Mouse (Mus musculus) CD4-positive helper T cell, adult 2 months (primary cell): Measurements from ENCODE around the gene Cst12.
A peak's percentile ranks its signal among the peaks of the same experiment; 100 is the strongest.
"Not testable (repeated sequence)": the region's sequence is repeated elsewhere in the genome, so short reads cannot be mapped to it uniquely, and the experiment has no call there.

Source experiments
- DNase-seq: peaks from one replicate; pipeline ENCODE4 v3.0.0-alpha.2; 2012; ENCODE audit warnings: low read depth, missing footprints, low spot score

Cst12 gene

GRCm38 (mm10) chr2:148789142-148789541, at the start of gene Cst12:
TSS of gene Cst12 (plus strand) at chr2:148789361.
- DNase-seq = no peak

- DNase-seq = no peak
These were observed 46.2 kb upstream of the Cst12 start for GRCm38 (mm10) chr2:148743001-148743400.

DNA sequence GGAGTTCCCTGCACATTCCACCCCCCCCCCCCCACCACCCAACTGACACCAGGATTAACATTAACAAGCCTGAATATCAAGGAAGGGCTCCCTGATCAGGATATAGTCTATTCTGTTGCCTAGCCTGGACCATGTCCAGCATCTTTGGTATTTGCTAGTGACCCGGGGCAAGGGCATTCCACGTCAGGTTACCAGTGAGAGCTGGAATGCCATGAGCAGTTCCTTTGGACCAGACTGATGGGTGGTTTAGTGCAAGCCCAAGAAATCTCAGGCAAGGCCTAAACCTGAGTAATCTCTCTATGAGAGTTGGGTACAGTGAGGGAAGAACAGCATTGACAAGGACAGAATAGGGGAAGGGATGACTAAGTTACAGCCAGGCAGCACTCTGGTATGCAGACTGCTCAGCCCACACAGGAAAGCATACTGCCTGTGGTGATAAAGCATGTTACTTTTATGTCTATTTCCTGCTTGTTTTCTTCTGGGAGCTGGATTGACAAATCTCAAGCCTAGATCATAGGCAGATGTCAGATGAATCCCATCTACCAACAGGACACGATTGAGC, 45.2 kb upstream of the Cst12 start:
- no peak for DNase-seq

DNA sequence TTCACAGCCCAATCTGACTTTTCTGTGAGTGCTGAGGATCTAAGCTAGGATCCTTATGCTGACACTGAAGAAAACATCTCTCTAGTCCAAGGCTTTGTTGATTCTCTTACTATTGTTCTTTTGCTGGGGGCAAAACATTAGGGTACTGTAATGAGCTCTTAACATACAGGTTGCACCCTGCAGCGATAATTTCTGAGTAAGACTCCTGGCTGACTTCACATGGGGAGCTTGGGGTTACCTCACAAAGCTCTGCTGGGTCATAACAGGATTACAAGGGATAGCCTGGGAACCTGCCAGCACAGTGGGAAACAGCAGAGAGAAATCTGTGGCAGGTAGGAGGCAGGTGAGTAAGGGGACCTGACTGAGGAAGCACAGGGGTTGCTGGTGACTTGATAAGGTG, 39.1 kb upstream of the Cst12 start, which contains the start of gene Cstl1:
Gene Cstl1 (plus strand): TSS at position 301 of the 400 bp plus-strand sequence.
- no peak for DNase-seq

DNA sequence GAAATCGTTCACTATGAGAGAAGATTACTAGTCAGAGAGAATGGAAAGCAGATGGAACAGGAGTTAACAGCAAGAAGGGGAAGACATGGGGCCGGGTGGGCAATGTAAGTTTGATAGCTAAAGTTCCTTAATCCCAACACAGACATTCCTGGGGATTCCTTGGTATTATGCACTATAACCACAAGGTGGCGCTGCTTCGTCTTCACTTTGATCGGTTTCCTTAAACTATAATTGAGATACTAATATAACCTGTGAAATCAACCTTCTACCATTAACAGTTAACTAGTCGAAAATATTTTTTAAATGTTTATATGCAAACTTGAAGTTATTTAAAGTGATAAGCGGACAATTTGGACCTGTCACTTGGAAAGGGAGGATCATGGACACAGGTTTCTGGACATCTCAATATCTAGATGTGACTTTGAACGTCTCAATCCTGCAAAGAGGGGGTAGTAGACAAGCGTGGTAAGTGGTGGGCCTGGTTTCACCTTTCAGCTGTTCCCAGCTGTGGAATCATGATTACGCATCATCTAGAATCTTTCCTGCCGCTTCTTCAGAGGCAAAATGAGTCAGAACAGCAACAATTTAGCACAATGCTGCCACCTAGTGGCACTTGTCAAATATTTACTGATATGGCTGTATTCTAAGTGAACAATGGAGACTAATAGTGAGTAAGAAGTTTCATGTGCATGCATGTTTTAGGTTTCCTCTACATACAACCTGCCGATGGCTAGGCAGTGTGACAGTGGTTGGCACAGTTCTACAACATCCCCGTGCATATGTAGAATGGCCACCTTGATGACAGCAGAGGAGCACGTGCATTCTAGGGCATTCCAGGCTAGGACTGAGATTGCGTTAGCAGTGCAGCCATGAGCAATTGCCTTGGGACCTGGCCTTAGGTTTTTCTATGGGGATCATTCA, 37.0 kb upstream of the Cst12 start:
- peak; percentile 74 for DNase-seq

DNA sequence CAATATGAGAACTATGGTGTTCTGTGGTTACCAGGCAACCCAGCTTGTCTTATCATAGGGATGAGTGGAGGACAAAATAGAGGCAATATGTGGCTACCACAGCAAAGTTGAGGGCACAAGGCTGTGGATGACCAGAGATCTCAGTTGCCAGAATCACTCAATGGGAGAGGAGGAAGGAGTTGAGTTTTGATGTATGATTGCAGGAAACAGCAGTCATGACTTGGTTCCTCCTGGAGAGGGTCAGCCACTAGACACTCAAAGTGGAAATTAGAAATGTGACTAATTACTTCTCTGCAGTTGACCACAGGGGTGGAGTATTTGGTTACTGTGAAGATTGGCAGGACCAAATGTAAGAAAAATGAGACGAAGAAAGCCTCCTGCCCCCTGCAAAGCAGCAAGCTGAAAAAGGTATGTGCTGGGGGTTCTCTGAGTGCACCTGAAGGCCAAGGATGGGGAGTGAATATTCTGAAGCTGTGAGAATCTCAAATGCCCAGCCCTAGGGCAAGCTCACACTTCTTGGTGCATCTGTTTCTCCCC, 34.8 kb upstream of the Cst12 start:
- no peak for DNase-seq

GRCm38 (mm10) chr2:148763648-148764388, 25.3 kb upstream of the Cst12 start:
- DNase-seq = no peak

DNA sequence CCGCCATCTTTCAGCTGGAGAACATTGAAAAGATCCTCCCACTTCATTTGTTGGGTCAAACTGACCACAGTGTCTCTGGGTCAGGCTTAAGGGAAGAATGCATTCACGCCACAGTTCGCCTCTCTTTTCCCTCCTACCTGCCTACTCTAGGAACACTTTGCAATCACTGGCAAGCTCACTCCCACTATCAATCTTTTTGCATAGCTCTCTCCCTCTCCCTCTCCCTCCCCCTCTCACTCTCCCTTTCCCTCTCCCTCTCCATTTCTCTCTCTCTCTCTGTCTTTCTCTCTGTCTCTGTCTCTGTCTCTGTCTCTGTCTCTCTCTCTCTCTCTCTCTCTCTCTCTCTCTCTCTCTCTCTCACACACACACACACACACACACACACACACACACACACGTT, 17.8 kb upstream of the Cst12 start, which contains the start of gene Cst11:
Gene Cst11 (minus strand): TSS at position 101 of the 400 bp plus-strand sequence.
- DNase-seq = not testable (repeated sequence)

- DNase-seq = no peak
These were observed 7.5 kb upstream of the Cst12 start, which contains the start of gene 8030411F24Rik for GRCm38 (mm10) chr2:148781709-148782108. TSS of gene 8030411F24Rik (plus strand) at chr2:148782009.

DNA sequence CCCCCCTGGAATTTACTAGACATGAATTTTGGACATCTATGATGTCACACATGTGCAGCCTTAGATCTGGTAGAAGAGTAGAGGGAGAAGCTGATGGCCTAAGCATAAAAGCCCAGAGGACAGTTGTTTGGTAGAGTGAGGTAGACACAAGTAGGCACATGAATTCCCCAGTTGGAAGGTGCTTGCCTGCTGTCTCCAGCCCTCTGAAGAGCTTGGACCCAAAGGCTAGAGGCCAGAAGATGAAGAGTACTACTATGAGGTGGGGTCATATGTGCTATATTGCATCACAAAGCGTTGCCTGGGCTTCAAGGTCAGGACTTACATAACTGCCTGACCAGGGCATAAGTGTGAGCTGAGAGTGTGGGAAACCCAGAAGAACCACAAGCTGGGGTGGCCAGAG, 9.3 kb downstream of the Cst12 start, which contains the start of gene Cst8:
Gene Cst8 (plus strand): TSS at position 301 of the 400 bp plus-strand sequence.
- DNase-seq = no peak

DNA sequence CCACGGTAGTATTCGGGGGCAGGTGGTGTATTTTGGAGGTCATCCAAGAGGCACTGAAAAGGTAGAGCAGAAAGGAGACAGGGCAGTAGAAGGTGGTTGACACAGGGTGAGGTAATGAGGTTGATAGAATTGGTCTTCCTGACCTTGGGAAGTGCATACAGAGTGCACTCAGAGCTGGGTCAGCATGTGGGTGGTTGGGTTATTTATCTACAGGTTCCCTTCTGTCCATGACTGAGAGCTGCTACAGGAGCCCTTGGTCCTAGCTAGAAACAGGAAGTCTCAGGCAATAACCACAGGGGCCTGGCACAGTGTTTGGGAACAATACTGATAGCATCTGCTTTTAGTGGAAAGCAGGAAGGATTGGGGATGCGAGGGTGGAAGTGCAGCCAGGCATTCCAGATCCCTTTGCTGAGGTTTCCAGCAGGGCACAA, 12.3 kb downstream of the Cst12 start:
- DNase-seq = no peak

- no peak for DNase-seq
These were observed 17.5 kb downstream of the Cst12 start for GRCm38 (mm10) chr2:148806696-148807095.

DNA sequence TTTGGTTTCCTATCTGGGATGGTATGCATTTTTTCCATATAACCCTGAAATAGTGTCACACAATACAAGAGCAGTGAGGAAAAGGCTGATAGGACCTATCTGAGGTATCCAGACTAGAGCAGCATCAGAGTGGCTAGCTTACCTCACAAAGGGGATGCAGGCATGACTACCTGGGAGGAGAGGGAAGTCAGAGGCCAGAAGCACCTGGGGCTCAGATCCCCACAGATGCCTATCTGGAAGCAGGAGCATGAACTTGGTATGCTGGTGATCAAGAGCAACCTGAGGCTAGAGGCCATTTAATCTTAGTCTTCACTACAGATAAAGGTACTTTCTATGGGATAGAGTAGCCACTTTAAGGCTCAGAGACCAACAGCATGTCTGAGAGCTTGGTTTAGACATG, 30.7 kb downstream of the Cst12 start, which contains the start of gene Cst13:
Gene Cst13 (plus strand): TSS at position 173 of the 400 bp plus-strand sequence.
- DNase-seq = no peak

GRCm38 (mm10) chr2:148825986-148826385, 36.8 kb downstream of the Cst12 start:
- DNase-seq = no peak

- DNase-seq = no peak
These were observed 45.8 kb downstream of the Cst12 start, which contains the start of gene Cst9 for GRCm38 (mm10) chr2:148834912-148835311. TSS of gene Cst9 (plus strand) at chr2:148835147.

GRCm38 (mm10) chr2:148838075-148838777, 49.1 kb downstream of the Cst12 start:
- no peak for DNase-seq

- no peak for DNase-seq
These were observed 50.1 kb downstream of the Cst12 start for GRCm38 (mm10) chr2:148839224-148839623.
